Mouse (Mus musculus): ENCODE results near the gene Trim66. TPM values are rescaled to one million over a fixed set of nuclear protein-coding genes. Genes with fewer than 3 reads are reported as not detected.

Gene Trim66
- polyA plus RNA-seq, 1 experiment from 2014 or later: 0.03 TPM

DNA sequence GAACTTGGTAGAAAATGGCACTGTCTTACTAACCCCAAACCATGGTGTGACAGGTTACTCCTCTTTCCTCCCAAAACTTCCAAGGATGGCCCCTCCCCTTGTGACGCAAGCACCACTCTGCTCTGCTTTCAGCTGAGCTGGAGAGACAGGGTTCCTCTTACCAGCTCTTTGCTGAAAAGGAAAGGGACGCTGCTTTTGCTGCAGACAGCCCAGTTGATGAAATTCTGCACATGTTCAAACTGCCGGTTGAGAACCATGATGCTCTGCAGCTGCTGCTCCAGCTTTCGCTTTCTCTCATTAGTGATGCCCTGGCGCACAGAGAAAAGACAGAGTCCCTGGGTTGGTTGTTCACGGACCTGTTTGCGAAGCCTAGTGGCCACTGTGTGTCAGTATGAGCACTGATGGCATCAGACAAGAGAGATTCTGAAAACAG, 27.2 kb downstream of the Trim66 start:
- Histone ChIP-seq H3K4me2 (peak overlapping the region; percentile 6; the same call in 1 of the 2 replicates), H3K36me3 (no peaks in the 10 kb centered on the region), H3K4me1 (no peaks in the 10 kb centered on the region), H3K9ac (no peak overlapping the region), H3K27ac (no peak overlapping the region), H3K9me3 (no peaks in the 10 kb centered on the region), H3K4me3 (replicated peaks) (no peak overlapping the region), H3K27me3 (replicated peaks) (no peaks in the 10 kb centered on the region)
- peak; percentile 57; the same call in 1 of the 2 replicates for ATAC-seq (ENCODE audit: insufficient read depth, low FRiP score, low read depth)
- WGBS: 31% methylated on average over 7 of the region's 7 CpGs

- ATAC-seq (ENCODE audit: insufficient read depth, low FRiP score, low read depth): no peak
- Histone ChIP-seq H3K27me3 (replicated peaks) (no peaks in the 10 kb centered on the region), H3K36me3 (no peaks in the 10 kb centered on the region), H3K9ac (no peak overlapping the region), H3K27ac (no peak overlapping the region), H3K4me3 (replicated peaks) (no peak overlapping the region), H3K4me2 (no peak overlapping the region), H3K9me3 (no peaks in the 10 kb centered on the region), H3K4me1 (no peaks in the 10 kb centered on the region)
- 71% methylated on average over 3 of the region's 3 CpGs for WGBS
Measured at GRCm38 (mm10) chr7:109477926-109478325, 30.0 kb downstream of the Trim66 start.

DNA sequence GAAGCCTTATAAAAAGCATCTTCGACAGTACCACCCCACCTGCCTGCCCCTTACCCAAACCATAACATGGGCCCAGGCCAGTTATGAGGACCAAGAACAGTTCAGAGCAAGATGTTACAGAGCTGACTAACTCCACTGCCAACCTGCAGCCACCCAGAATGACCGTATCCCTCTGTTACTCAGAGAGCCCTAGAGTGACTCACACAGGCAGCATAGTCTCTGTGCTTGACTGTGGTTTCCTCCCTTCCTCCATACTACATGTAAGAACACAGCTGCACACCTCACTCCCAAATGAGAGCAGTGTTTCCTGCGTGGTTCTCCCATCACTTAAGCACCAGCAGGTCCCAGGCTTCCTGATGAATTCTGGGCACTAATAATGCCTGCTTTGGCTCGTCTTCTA, 37.2 kb downstream of the Trim66 start:
- Histone ChIP-seq H3K4me1 (no peaks in the 10 kb centered on the region), H3K27me3 (replicated peaks) (no peaks in the 10 kb centered on the region), H3K9ac (no peak overlapping the region), H3K4me3 (replicated peaks) (no peak overlapping the region), H3K4me2 (no peak overlapping the region), H3K27ac (no peak overlapping the region), H3K9me3 (no peaks in the 10 kb centered on the region), H3K36me3 (no peaks in the 10 kb centered on the region)
- 66% methylated on average over 4 of the region's 4 CpGs for whole genome bisulfite sequencing
- no peak for ATAC-seq (ENCODE audit: insufficient read depth, low FRiP score, low read depth)

DNA sequence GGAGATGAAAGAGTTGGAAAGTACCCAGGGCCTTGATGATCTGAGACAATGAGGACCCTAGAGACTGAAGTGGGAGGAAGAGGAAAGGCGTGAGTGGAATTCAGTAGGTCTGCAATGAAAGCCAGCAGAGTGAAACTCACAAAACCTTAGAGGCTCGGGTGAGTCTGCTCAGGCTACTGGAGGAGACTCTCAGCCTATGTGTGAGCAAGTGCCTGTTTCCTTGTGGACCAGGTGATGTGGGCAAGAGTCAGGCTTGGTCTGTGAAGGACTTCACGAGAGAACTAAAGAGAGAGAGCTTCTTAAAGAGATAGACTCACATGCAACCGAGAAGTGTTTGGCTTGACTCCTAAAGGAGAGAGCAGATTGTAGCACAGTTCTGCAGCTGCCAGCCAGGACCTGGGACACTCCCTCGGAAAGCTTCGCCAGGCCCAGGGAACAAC, 39.7 kb downstream of the Trim66 start:
- no peak for ATAC-seq (ENCODE audit: insufficient read depth, low FRiP score, low read depth)
- H3K9me3 ChIP-seq: no peaks in the 10 kb centered on the region
- no peaks in the 10 kb centered on the region for H3K27me3 ChIP-seq (replicated peaks)
- no peaks in the 10 kb centered on the region for H3K4me1 ChIP-seq
- no peak overlapping the region for H3K9ac ChIP-seq
- H3K27ac ChIP-seq: no peak overlapping the region
- no peak overlapping the region for H3K4me3 ChIP-seq (replicated peaks)
- 49% methylated on average over 6 of the region's 6 CpGs for WGBS
- no peak overlapping the region for H3K4me2 ChIP-seq
- H3K36me3 ChIP-seq: no peaks in the 10 kb centered on the region

DNA sequence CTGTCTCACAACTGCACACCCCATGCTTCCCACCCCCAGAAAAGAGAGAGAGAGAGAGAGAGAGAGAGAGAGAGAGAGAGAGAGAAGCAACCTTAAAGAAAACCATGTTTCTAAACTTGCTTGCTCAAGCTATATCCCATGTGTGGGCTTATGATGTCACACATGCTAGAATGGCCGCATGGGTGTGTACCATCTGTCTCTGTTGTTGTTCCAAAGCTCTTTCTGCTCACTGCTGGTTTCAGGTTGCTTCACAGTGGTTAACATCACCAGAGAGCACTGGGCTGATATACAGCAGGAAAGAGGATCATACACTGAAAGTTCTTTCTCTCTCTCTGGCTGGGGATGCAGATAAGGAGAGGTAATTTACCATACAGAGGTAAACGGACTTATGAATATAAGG, 40.3 kb downstream of the Trim66 start:
- Histone ChIP-seq H3K4me3 (replicated peaks) (no peak overlapping the region), H3K27ac (no peak overlapping the region), H3K9me3 (no peaks in the 10 kb centered on the region), H3K9ac (no peak overlapping the region), H3K4me1 (no peaks in the 10 kb centered on the region), H3K36me3 (no peaks in the 10 kb centered on the region), H3K27me3 (replicated peaks) (no peaks in the 10 kb centered on the region), H3K4me2 (no peak overlapping the region)
- ATAC-seq (ENCODE audit: insufficient read depth, low FRiP score, low read depth): no peak
- 42% methylated on average over 2 of the region's 2 CpGs for WGBS

- Histone ChIP-seq H3K27ac (no peak overlapping the region), H3K27me3 (replicated peaks) (no peaks in the 10 kb centered on the region), H3K4me1 (no peaks in the 10 kb centered on the region), H3K4me2 (no peak overlapping the region), H3K9me3 (no peaks in the 10 kb centered on the region), H3K4me3 (replicated peaks) (no peak overlapping the region), H3K9ac (no peak overlapping the region), H3K36me3 (no peaks in the 10 kb centered on the region)
- WGBS: 84% methylated on average over 8 of the region's 8 CpGs
- no peak for ATAC-seq (ENCODE audit: insufficient read depth, low FRiP score, low read depth)
Measured at GRCm38 (mm10) chr7:109460698-109461097, 47.2 kb downstream of the Trim66 start.

GRCm38 (mm10) chr7:109456563-109456962, 51.4 kb downstream of the Trim66 start:
- WGBS: 67% methylated on average over 6 of the region's 6 CpGs
- no peak overlapping the region for H3K9ac ChIP-seq
- no peaks in the 10 kb centered on the region for H3K9me3 ChIP-seq
- H3K4me1 ChIP-seq: no peaks in the 10 kb centered on the region
- H3K4me2 ChIP-seq: no peak overlapping the region
- H3K27ac ChIP-seq: no peak overlapping the region
- ATAC-seq (ENCODE audit: insufficient read depth, low FRiP score, low read depth): no peak
- no peaks in the 10 kb centered on the region for H3K36me3 ChIP-seq
- H3K27me3 ChIP-seq (replicated peaks): no peaks in the 10 kb centered on the region
- H3K4me3 ChIP-seq (replicated peaks): no peak overlapping the region

GRCm38 (mm10) chr7:109455748-109456147, 52.2 kb downstream of the Trim66 start:
- Histone ChIP-seq H3K4me1 (no peaks in the 10 kb centered on the region), H3K9ac (no peak overlapping the region), H3K4me2 (no peak overlapping the region), H3K4me3 (replicated peaks) (no peak overlapping the region), H3K36me3 (no peaks in the 10 kb centered on the region), H3K27me3 (replicated peaks) (no peaks in the 10 kb centered on the region), H3K9me3 (no peaks in the 10 kb centered on the region), H3K27ac (no peak overlapping the region)
- 66% methylated on average over 2 of the region's 2 CpGs for WGBS
- no peak for ATAC-seq (ENCODE audit: insufficient read depth, low FRiP score, low read depth)

- WGBS: 89% methylated on average over 9 of the region's 9 CpGs
- no peaks in the 10 kb centered on the region for H3K27me3 ChIP-seq (replicated peaks)
- H3K9ac ChIP-seq: no peak overlapping the region; the same call in 1 of the 2 replicates
- no peak for ATAC-seq (ENCODE audit: insufficient read depth, low FRiP score, low read depth)
- H3K4me3 ChIP-seq (replicated peaks): no peak overlapping the region
- no peaks in the 10 kb centered on the region for H3K4me1 ChIP-seq
- H3K4me2 ChIP-seq: no peak overlapping the region
- no peaks in the 10 kb centered on the region for H3K36me3 ChIP-seq
- no peak overlapping the region for H3K27ac ChIP-seq
- H3K9me3 ChIP-seq: no peaks in the 10 kb centered on the region
Measured at GRCm38 (mm10) chr7:109454856-109455255, 53.1 kb downstream of the Trim66 start.

DNA sequence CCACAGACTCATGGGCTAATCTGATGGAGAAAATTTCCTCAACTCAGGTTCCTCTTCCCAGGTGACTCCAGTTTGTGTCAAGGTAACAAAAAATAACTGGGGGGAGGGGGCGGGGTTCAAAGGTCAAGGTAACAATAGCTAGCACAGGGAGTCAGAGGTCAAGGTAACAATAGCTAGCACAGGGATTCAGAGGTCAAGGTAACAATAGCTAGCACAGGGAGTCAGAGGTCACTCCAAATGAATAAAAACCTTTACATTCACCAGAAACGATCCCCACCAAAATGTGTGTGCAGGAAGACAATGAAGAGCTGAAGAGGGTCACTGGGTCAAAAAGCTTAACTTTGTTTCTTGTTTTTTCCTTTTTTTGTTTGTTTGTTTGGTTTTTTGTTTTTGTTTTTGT, 59.9 kb downstream of the Trim66 start:
- Histone ChIP-seq H3K27ac (no peak overlapping the region), H3K36me3 (no peaks in the 10 kb centered on the region), H3K9me3 (no peaks in the 10 kb centered on the region), H3K27me3 (replicated peaks) (no peaks in the 10 kb centered on the region), H3K9ac (no peak overlapping the region), H3K4me3 (replicated peaks) (no peak overlapping the region), H3K4me2 (no peak overlapping the region), H3K4me1 (no peaks in the 10 kb centered on the region)
- 75% methylated on average over 2 of the region's 2 CpGs for WGBS
- no peak for ATAC-seq (ENCODE audit: insufficient read depth, low FRiP score, low read depth)

DNA sequence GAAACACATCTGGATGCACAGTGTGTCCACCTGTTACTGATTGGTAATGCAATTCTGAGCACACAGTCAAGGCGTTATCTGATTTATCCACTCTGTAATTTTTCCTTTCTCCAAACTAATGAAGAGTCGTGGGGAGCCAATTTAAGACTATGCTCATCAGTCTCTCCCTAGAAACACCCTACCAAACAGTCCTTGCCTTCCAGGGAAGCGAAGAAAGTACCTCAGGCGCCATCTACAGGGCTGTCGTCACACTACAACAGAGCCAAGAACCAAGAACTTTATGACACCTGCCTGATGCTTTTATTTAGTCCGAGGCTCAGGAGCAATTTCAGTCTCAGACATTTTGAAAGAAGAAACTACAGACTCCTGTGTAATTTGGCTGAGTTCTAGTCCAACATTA, 62.9 kb downstream of the Trim66 start:
- 10% methylated on average over 6 of the region's 6 CpGs for WGBS
- H3K9ac ChIP-seq: no peak overlapping the region
- H3K27ac ChIP-seq: no peak overlapping the region
- no peaks in the 10 kb centered on the region for H3K9me3 ChIP-seq
- H3K4me3 ChIP-seq (replicated peaks): no peak overlapping the region
- no peaks in the 10 kb centered on the region; the same call in 1 of the 2 replicates for H3K27me3 ChIP-seq (replicated peaks)
- no peak overlapping the region for H3K4me2 ChIP-seq
- 0 out of 2 replicates have a peak, but pooled peaks cover under 1% of the 10 kb centered on the region for H3K4me1 ChIP-seq
- no peak for ATAC-seq (ENCODE audit: insufficient read depth, low FRiP score, low read depth)
- no peaks in the 10 kb centered on the region for H3K36me3 ChIP-seq

- WGBS: 43% methylated on average over 5 of the region's 5 CpGs
- peak; percentile 68; the same call in 1 of the 2 replicates for ATAC-seq (ENCODE audit: insufficient read depth, low FRiP score, low read depth)
- Histone ChIP-seq H3K9ac (no peak overlapping the region), H3K4me1 (peaks cover 12% of the 10 kb centered on the region), H3K4me2 (no peak overlapping the region), H3K27me3 (replicated peaks) (peaks cover 5% of the 10 kb centered on the region), H3K9me3 (no peaks in the 10 kb centered on the region), H3K36me3 (no peaks in the 10 kb centered on the region), H3K27ac (no peak overlapping the region), H3K4me3 (replicated peaks) (no peak overlapping the region)
Measured at GRCm38 (mm10) chr7:109442739-109443138, 65.2 kb downstream of the Trim66 start.

GRCm38 (mm10) chr7:109440697-109441269, 67.2 kb downstream of the Trim66 start:
- ATAC-seq (ENCODE audit: insufficient read depth, low FRiP score, low read depth): no peak
- Histone ChIP-seq H3K9me3 (no peaks in the 10 kb centered on the region), H3K27me3 (replicated peaks) (peaks cover 5% of the 10 kb centered on the region), H3K27ac (no peak overlapping the region), H3K4me1 (peaks cover 12% of the 10 kb centered on the region), H3K4me2 (no peak overlapping the region), H3K4me3 (replicated peaks) (no peak overlapping the region), H3K36me3 (no peaks in the 10 kb centered on the region), H3K9ac (no peak overlapping the region)
- WGBS: 81% methylated on average over 9 of the region's 9 CpGs

Data from stomach, embryonic 15.5 days (tissue).